Mouse (Mus musculus) adipocyte (in vitro differentiated cells): ENCODE results near the gene Gch1.
"Not testable (repeated sequence)": the region's sequence is repeated elsewhere in the genome, so short reads cannot be mapped to it uniquely, and the experiment has no call there.

ENCODE experiments used
- DNase-seq: peaks from one replicate; pipeline ENCODE4 v3.0.0-alpha.2; 2016; ENCODE audit warnings: low spot score

Gch1 gene

GRCm38 (mm10) chr14:47165117-47165516, 24.1 kb downstream of the Gch1 start:
- DNase-seq = no peak

GRCm38 (mm10) chr14:47161921-47162427, 27.2 kb downstream of the Gch1 start:
- DNase-seq = no peak

GRCm38 (mm10) chr14:47160051-47160640, 29.1 kb downstream of the Gch1 start:
- DNase-seq = no peak

- DNase-seq = no peak
Measured at GRCm38 (mm10) chr14:47154303-47154702, 34.9 kb downstream of the Gch1 start.

- no peak for DNase-seq
Measured at GRCm38 (mm10) chr14:47151306-47151705, 37.9 kb downstream of the Gch1 start.

- no peak for DNase-seq
Measured at GRCm38 (mm10) chr14:47144326-47144725, 44.9 kb downstream of the Gch1 start.

- no peak for DNase-seq
Measured at GRCm38 (mm10) chr14:47138853-47139252, 50.4 kb downstream of the Gch1 start.

- no peak for DNase-seq
Measured at GRCm38 (mm10) chr14:47136637-47137036, 52.6 kb downstream of the Gch1 start.

GRCm38 (mm10) chr14:47133948-47134347, 55.3 kb downstream of the Gch1 start:
- DNase-seq = no peak

- no peak for DNase-seq
Measured at GRCm38 (mm10) chr14:47127987-47128386, 61.2 kb downstream of the Gch1 start.

- no peak for DNase-seq
Measured at GRCm38 (mm10) chr14:47117522-47117921, 71.7 kb downstream of the Gch1 start.

GRCm38 (mm10) chr14:47116062-47116762, 73.0 kb downstream of the Gch1 start:
- no peak for DNase-seq

- DNase-seq = no peak
Measured at GRCm38 (mm10) chr14:47115154-47115553, 74.1 kb downstream of the Gch1 start.

GRCm38 (mm10) chr14:47111341-47111740, 77.9 kb downstream of the Gch1 start:
- DNase-seq = no peak

- not testable (repeated sequence) for DNase-seq
Measured at GRCm38 (mm10) chr14:47110391-47110790, 78.8 kb downstream of the Gch1 start.

GRCm38 (mm10) chr14:47107461-47107860, 81.8 kb downstream of the Gch1 start:
- no peak for DNase-seq

GRCm38 (mm10) chr14:47105755-47106154, 83.5 kb downstream of the Gch1 start:
- no peak for DNase-seq

GRCm38 (mm10) chr14:47105174-47105557, 84.0 kb downstream of the Gch1 start:
- no peak for DNase-seq

GRCm38 (mm10) chr14:47104246-47105173, 84.7 kb downstream of the Gch1 start:
- DNase-seq = no peak
